Mouse (Mus musculus) thymus, adult 18-20 months (tissue): ENCODE data around the gene Taf3.

Experiments
- DNase-seq, 2 experiments: peaks; one replicate each; pipeline ENCODE4 v3.0.0; 2022; ENCODE audit warnings: mixed read lengths in 2 of 2

Taf3 gene

GRCm38 (mm10) chr2:10048461-10048860 is at the start of gene Taf3:
Taf3 (minus strand) TSS chr2:10048596.
- peak; percentile 88 to 89 for DNase-seq

GRCm38 (mm10) chr2:10094327-10095100 is 46.1 kb upstream of the Taf3 start:
- no peak for DNase-seq

GRCm38 (mm10) chr2:10087256-10087850 is 39.0 kb upstream of the Taf3 start:
- no peak for DNase-seq

- no peak for DNase-seq
These were observed 34.3 kb upstream of the Taf3 start for GRCm38 (mm10) chr2:10082737-10083136.

GRCm38 (mm10) chr2:10081453-10082080 is 33.2 kb upstream of the Taf3 start:
- no peak for DNase-seq

- peak; percentile 94 to 96 for DNase-seq
These were observed 32.1 kb upstream of the Taf3 start, which contains the start of the genes Atp5c1 and Kin for GRCm38 (mm10) chr2:10080310-10081010. Atp5c1 (minus strand) TSS chr2:10080510. Kin (plus strand) TSS chr2:10080593.

- DNase-seq, result no peak
These were observed 31.4 kb upstream of the Taf3 start for GRCm38 (mm10) chr2:10079745-10080309.

- no peak for DNase-seq
These were observed 28.3 kb upstream of the Taf3 start for GRCm38 (mm10) chr2:10076675-10077074.

- DNase-seq, result no peak
These were observed 26.1 kb upstream of the Taf3 start for GRCm38 (mm10) chr2:10074470-10074869.

GRCm38 (mm10) chr2:10071751-10072150 is 23.4 kb upstream of the Taf3 start:
- no peak for DNase-seq

GRCm38 (mm10) chr2:10058836-10059235 is 10.4 kb upstream of the Taf3 start:
- no peak for DNase-seq

- no peak for DNase-seq
These were observed 3.6 kb upstream of the Taf3 start for GRCm38 (mm10) chr2:10051996-10052395.

GRCm38 (mm10) chr2:10050878-10051277 is 2.5 kb upstream of the Taf3 start:
- no peak for DNase-seq

GRCm38 (mm10) chr2:10049456-10049855 is 1.1 kb upstream of the Taf3 start:
- DNase-seq, result no peak

GRCm38 (mm10) chr2:10047758-10048436 is 499 bp downstream of the Taf3 start:
- DNase-seq, result peak in 1 of 2 experiments; percentile 34

GRCm38 (mm10) chr2:10034976-10035375 is 13.4 kb downstream of the Taf3 start:
- no peak for DNase-seq

GRCm38 (mm10) chr2:10033684-10034083 is 14.7 kb downstream of the Taf3 start:
- DNase-seq, result no peak

GRCm38 (mm10) chr2:10029755-10030154 is 18.6 kb downstream of the Taf3 start:
- no peak for DNase-seq

- no peak for DNase-seq
These were observed 24.1 kb downstream of the Taf3 start for GRCm38 (mm10) chr2:10024264-10024663.

- no peak for DNase-seq
These were observed 27.1 kb downstream of the Taf3 start for GRCm38 (mm10) chr2:10021296-10021695.

GRCm38 (mm10) chr2:10014951-10015635 is 33.3 kb downstream of the Taf3 start:
- DNase-seq, result peak; percentile 21 to 27
